Mouse (Mus musculus) heart, adult 9 months (tissue): Measurements from ENCODE around the gene Smyd3.

Source experiments
- DNase-seq, 2 experiments: peaks; one replicate each; pipeline ENCODE4 v3.0.0; 2022; ENCODE audit warnings: low spot score in 2 of 2

Smyd3 gene

DNA sequence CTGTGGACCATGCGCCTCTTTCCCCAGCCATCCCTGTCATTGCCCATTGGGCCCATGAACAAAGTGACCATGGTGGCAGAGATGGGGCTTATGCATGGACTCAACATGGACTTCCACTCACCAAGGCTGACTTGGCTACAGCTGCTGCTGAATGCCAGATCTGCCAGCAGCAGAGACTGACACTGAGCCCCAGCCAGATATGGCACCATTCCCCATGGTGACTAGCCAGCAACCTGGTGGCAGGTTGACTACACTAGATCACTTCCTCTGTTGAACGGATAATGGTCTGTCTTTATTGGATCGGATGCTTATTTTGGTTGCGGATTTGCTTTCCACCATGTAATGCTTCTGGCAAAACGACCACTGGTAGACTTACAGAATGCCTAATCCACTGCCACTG, 486.3 kb downstream of the Smyd3 start:
- no peak for DNase-seq

DNA sequence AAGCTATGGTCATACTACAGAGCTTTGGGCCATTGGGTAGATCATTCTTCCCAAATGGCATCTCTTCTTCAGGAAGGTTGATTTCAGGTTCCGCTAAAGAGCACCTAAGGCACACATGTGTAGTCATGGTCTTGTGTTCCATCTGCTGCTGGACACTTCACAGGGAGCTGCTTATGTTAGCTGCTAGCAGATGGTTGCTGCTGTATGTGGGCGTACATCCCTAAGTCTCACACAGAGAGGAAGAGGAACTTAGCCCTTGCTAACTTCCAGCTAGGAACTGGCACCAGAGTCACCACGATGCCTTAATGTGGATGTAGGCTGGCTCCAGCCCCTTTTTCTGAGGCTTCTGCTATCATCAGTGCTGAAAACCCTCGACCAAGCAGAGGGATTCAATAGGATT, 491.2 kb downstream of the Smyd3 start:
- no peak for DNase-seq

DNA sequence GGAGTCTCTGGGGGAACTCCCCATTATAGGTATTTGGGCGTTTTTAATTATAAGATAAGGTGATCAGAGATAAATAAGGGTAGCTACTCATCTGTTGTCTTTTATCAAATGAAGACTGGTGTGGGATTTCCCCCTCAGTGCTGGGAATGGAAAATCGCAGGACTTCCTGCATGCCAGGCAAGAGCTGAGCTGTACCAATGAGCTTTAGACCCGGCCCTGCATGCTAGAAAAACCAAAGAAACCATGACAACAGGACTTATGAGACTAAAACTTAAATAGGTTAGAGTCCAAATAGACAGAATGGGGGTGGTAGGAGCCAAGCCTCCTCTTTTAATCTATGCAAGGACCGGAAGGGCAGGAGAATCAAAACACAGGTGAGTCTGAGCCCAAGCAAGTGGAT, 492.7 kb downstream of the Smyd3 start:
- no peak for DNase-seq

DNA sequence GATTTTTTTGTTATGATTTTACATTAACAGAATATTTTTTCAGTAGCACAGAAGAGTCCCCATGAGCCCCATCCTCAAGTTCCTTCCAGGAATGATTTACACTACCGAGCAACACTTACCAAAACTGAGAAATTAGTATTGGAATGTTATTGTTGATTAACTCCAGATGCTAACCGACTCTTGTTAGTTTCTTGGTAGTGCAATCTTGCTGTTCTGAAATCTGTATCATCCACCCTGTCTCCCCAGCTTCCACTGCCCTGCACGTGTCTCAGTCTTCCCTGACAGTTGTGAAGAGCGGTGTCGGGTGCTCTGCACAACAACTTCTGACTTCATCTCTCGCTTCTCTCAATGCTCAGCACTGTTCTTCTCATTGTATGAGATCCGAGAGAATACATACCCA, 494.4 kb downstream of the Smyd3 start:
- DNase-seq, result no peak

DNA sequence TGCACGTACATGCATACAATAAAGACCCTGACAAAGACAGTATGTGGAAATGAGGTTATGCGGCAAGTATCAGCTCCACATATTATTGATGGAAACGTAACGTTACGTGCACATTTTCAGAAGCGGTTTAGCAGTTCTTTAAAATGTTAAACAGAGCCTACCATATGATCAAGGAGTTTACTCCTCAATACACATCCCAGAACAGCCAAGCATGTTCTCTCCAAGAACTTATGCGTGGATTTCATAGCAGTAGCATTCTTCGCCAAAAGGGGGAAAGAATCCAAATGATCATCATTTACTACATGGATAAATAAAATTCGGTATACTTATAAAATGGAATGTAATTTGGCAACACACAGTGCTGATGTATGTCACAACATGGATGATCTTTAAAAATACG, 500.4 kb downstream of the Smyd3 start:
- no peak for DNase-seq

DNA sequence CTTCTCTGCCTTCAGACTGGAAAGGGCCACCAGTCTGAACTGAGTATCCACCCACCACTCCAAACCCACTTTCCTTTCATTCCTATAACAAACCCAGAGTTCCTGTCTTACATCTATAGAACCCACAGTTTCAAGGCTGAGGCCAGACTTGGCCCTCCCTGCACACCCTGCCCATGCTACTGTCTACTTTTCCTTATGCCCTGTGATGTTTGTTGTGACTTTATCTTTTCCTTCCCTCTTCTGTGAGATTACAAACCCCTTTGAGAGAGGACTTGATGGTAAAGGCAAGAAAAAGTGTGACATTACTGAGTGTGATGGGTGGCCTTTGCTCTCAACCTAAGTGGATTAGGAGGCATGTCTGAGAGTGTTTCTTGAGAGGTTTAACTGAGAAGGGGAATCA, 504.8 kb downstream of the Smyd3 start:
- DNase-seq, result no peak

DNA sequence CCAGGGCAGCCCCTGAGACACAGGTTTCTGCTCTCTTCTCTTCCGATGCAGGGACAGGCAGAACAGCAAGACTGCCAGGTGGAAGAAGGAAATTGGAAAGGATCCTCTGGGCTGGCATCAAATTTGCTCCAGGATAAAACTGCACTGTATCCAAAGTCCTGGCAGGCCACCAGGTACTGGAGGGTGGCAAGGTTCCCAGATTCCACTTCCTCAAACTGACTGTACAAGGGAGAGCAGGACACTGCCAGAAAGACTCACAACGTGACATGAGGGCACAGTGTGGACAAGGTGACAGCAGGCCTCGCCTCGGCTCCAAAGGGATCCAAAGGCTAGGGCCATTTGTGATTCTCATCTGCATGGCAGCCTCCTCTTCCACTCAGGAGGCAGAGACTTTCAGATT, 505.6 kb downstream of the Smyd3 start:
- DNase-seq, result peak; percentile 70 to 86

DNA sequence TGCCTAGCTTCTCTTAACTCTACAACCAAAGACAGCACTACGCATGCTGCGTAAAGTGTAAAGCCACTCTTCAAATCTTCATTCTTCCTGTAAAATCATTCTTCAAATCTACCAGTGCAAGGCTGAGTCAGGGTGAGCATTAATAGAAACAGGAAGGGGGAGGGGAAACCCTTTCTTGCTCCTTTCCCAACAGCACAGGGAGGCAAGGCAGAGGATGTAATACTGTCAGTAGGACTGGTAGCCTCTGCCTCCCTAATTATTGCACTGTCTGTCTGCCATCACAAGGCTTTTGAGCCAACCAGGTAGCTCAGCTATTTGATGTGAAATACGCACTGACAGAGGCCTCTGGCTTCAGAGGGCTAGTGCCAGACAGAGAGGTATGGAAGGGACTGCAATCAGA, 507.1 kb downstream of the Smyd3 start:
- DNase-seq, result no peak

DNA sequence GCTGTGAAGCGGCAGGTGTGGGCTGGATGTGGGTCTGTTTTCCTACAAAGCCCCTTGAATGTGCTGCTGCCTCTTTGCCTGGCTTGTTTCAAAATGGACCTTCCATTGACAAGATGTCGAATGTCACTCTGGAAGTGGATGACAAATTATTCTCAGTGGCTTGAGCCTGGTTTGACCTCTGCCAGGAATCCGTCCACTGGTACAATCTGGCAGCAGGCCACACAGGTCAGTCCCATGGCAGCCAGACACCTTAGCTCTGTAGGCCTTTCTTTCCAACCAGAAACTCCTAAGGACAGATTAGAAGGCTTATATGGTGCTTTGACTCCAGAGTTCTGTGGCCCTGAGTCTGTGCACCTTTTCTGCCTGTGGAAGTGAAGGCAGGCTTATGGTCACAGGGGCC, 507.9 kb downstream of the Smyd3 start:
- DNase-seq, result no peak

DNA sequence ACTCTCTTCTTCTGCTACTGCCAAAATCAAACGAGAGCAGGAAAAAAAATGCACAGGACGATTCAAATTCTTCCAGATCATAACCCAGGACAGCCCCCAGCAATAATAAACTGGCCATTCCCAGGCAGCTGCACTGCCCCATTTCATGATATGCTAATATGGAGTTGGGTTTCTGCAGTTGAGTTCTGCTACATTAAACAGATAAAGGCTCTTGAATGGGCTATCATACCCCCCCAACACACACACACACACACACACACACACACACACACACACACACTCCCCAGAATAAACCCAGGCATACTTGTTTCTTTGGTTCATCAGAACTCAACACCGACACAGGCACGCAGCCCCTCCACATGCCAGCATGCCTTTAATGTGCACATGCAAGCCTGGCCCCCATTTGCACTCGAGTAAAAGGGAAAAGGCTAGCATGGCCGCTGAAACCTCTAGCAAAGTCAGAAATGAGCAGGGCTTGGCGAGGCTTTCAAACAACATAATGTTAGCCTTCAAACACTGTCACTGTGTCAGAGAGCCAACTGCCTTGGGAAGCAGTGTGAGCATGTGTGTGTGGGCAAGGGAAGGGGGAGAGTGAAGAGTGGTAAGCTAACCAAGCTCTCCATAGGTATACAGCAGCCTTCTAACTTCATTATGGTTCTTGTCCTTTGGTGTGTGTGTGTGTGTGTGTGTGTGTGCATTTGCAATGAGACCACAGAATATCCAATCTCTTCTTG, 513.5 kb downstream of the Smyd3 start:
- DNase-seq, result no peak

DNA sequence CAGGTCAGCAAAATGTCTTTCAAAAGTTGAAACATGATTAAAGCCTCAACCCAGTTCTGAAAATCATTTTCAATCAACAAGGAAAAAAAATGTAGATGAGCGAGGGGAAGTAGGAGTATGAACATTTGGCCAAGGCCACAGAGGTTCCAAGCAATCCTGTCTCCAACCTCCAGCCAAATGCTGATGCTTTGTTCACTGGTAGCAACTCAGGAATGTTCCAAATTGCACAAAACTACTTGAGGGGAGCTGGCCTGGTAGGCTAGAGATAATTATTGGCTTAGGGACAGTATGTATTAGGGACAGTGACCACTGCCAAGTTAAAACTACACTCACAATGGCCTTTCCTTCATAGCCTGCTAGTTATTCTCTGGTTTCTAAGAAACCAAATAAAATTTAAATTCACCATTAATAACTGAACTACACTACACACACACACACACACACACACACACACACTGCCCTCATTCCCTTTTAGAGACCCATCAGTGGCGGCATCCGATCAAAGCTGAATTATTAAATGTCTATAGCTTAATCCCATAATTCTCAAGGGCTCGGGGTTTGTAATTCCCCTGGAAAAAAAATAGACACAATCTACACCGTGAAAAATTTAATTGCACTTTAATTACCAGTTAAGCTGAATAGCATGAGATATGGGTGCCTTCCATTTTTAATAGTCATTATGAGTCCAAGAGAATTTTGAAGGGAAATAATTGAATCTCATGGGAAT, 514.3 kb downstream of the Smyd3 start:
- DNase-seq, result peak; percentile 12 to 20

DNA sequence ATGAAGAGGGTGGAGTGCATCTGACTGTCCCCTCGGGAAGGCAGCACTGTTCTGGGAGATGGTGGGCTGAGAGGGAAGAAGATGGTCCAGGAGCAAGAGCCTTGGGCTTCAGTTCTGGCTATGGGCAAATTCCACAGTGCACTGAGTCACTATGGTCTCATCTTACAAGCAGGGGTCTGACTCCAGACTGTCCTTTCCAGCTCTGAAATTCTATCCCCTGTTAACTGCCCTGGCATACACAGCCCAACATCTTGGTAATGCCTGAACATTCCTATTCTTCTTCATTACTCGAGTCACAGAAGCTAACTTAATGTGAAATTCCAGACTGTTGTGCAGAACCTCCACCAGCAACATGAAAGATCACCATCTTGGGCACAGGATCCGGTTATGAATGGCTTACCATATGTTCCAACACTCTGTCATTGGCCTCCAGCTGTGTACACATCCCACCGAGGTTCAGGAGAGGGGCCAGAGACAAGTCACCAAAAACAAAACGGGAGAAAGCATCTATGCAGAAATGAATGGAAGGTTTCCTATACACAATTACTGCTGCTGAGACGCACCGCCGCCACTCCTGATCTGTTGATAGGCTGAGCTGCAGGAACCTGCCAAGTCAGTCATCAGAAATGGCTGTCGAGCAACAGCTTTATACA, 517.8 kb downstream of the Smyd3 start:
- no peak for DNase-seq

DNA sequence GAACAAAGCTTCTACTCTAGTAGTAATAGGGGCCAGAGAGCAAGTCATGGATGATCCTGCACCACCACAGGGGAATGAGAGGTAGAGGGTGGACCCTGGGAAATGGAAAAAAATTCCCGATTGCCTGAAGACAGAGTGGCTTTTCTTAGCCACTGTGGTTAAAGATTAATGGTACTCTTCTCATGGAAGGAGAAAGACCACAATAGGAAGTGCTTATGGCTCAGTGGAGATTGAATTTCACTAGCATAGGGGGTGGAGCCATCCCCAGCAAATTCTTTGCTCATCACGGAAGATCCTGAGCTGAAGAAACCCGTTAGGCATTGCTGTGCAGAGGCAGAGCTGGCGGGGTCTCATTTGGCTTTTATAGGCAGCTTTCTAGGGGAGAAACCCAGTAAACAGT, 520.0 kb downstream of the Smyd3 start:
- DNase-seq, result no peak

DNA sequence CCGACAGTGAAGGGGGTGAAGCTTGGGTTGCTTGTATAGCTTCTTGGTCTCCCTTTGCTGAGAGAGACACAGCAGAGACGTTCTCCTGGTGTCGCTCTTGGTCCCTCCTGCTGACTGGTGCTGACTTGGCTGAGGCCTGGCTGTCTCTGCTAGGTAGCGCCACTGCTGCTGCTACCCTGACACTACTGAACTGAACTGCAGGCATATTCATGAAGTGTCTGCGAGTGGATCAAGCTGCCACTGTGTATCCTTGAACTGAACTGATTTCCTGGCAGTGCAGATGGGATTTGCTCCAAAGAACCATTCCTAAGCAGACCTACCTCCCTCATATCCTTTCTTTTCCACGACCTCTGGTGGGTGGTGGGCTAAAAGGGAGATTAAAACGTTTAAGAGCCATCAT, 523.6 kb downstream of the Smyd3 start:
- no peak for DNase-seq

DNA sequence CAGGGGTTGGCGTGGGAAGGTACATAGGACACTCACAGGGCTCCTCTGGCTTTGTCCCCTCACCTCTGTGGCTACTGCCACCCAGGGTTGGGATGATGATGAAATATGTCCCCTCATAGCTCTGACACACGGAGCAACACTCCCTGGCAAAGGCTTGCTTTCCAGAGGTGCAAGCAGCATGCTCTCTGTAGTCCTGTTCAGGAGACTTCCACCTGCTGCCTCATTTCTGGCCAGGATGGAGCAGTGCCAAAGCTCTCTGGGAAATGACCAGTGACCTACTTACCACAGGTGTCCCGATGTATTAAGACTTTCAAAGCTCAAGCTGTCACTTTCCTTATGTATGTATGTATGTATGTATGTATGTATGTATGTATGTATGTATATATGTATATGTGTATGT, 525.3 kb downstream of the Smyd3 start:
- DNase-seq, result no peak

DNA sequence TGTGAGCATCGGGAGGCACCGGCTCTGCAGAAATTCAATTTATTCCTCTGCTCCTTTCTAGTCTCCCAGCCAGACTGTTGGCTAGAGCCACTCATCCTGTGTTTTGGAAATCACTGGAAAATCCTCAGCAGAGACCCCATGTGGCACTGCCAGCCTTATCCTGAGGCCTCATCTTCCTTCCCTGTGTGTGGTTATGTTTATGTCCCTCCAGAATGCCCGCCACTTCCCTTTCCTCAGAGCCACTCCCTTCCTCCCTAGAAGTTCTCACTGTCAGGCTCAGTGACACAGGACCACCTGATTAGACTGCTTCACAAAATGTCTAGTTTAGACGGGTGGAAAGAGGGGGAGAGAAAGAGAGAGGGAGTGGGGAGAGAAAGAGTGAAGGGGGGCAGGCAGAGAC, 526.4 kb downstream of the Smyd3 start:
- no peak for DNase-seq

DNA sequence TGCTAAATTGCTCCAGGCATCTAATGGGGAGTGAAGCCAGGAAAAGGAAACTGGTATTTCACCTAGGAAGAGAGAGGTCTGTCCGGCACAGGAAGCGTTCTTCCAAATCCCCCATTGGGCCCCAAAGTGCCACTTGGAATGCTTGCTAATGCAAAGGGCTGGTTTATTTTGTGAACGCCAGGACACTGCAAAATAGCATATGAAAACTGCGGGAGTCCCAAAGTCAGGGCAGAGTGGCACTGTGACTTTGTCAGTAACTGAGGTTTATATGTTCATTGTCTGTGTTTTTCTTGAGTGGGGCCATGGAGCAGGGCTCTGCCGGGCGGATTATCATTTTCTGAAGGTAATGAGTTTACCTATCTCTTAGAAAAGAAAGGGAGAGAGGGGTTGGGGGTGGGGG, 526.8 kb downstream of the Smyd3 start:
- no peak for DNase-seq

DNA sequence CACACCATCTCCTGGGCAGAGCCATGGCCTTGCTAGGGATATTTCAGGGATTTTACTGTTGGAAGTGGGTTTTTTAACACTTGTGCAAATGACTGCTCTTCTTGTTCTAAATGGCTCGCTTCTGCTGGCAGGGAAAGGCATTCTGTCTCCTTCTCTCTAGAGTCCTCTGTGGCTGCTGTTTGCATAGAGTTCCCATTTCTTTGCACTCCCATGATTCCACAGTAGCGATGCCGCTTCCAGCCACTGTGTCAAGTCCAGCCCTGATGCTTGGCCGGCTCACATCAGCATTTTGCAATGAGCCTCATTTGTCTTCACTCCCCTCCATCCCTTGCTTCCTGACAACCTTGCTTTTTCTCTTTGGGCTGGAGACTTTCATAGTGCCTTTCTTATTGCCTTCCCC, 528.4 kb downstream of the Smyd3 start:
- no peak for DNase-seq

DNA sequence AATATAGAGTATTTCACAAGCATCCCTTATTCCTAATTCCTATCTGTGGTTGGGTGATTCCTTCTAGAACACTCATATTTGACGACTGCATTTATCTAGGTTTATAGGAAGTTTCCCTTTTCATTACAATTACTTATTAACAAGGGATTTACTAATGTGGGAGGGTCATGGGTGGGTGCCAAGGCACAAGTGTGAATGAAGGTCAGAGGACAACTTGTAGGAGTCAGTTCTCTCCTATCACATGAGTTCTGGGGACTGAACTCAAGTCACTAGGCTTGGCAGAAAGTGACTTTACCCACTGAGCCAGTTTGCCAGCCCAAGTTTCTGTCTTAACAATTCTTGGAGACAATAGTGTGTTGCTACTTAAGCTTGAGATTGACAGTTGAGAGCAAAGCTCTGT, 529.7 kb downstream of the Smyd3 start:
- DNase-seq, result no peak

DNA sequence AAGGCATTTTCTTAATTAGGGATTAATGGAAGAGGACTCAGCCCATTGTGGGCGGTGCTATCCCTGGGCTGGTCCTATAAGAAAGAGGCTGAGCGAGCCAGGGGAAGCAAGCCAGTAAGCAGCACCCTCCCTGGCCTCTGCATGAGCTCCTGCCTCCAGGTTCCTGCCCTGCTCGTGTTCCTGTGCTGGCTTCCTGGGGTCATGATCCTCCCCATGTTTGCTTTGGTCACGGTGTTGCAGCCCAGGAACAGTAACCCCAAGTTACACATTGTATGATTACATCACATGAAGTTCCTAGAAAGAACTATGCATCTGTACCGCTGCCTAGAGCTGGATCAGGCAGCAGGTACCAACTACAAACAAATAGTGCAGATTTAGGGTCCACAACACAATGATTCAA, 536.2 kb downstream of the Smyd3 start:
- no peak for DNase-seq

DNA sequence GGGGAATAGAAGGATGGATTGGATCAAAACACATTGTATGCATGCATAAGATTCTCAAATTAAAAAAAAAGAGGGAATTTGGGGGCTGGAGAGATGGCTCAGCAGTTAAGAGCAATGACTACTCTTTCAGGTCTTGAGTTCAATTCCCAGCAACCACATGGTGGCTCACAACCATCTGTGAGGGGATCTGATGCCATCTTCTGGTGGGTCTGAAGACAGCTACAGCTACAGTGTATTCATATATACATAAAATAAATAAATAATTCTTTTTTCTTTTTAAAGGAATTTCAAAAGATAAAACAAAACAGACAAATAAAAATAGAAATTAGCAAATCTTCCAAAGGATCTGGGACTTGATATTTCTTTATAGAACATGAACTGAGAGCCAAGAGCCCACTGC, 537.7 kb downstream of the Smyd3 start:
- DNase-seq, result no peak

DNA sequence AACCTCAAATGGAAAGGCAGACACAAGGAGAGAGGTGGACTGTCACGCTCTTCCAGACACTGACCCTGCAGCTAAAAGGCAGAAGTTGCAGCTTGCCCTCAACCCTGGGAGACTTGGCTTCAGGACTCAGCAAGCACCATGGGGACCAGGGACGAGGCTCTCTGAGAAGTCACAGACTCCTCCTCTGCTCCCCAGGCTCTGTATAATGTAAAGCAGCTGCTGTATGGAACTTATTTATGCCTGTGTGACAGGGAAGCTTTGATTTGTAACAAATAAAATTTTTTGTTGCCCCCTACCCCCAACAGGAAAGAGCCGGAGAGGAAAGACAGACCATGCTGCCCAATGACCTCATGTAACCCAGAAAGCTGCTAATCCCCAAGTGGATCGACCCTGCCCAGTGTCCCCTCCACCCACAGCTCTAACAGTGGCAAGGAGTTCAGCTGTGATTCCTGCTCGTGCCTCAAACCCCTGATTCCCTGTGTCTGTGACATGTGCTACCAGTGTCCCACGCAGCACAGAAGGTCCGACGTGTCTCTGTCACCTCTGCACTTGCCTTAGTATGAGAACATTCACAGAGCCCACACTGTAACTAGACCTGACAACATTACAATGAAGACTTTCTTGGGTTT, 539.1 kb downstream of the Smyd3 start:
- no peak for DNase-seq

DNA sequence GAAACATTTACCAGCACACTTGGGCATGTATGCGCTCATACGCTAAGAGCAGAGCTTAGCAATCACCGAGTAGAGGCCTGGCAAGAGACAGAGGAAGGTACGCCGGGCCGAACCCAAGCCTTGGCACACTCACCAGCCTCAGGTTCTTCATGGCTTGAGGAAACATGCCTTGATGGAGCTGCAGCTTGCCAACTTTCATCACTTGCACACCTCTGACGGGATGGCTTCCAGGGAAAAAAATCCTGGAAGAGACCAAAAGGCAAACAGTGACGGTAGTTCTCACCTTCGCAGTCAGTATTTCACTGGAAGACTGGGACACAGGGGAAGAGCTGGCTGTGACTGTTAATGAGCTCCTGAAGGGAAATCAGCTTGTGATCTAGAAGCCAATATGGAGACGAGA, 545.8 kb downstream of the Smyd3 start:
- DNase-seq, result no peak
